ENCODE assay signal across 8 mouse cellular contexts in the genomic region with DNA sequence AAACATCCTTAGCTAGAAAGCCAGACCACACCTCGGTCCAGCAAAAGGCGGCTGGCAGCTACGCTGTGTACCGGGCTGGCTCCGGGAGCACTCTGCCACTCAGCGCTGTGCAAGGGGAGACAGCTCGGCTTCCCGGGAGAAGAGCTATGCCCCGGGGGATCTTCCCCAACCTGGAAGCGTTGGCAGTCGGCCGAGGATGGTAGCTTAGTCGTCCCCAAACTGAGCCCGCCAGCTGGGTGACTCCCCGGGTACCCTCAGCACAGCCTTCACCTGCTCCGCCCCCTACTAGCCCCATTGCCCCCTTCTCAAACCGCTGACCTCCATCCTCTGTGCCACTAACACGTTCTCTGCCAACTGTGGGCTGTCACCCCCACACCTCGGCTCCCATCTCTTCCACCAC. TPM values are rescaled to one million over a fixed set of nuclear protein-coding genes. Genes with fewer than 3 reads are reported as not detected.
DNase-seq lines count a peak whose midpoint lies in the region; ATAC-seq and TF ChIP-seq lines count a peak whose summit lies in the region.

No protein-coding gene starts in this region.

- ATAC-seq in embryonic facial prominence, embryonic 13.5 days (ENCODE audit: insufficient number of reproducible peaks, insufficient read depth, low FRiP score, low TSS enrichment, low read depth): no peak
- ATAC-seq in intestine, postnatal 0 days: 0 out of 2 replicates have a peak, but pooled peaks have one; percentile 26
- peak; percentile 22 for ATAC-seq in neural tube, embryonic 15.5 days (ENCODE audit: low FRiP score)

- H3K4me3 ChIP-seq in embryonic facial prominence, embryonic 13.5 days: peak overlapping the region; percentile 57
- peak overlapping the region; percentile 54 for H3K4me3 ChIP-seq in intestine, postnatal 0 days (ENCODE audit: low read depth, low read length)
- H3K4me3 ChIP-seq in neural tube, embryonic 15.5 days (replicated peaks): peak overlapping the region; percentile 65

- H3K4me1 ChIP-seq in embryonic facial prominence, embryonic 13.5 days: peaks cover 24% of the 10 kb centered on the region
- no peaks in the 10 kb centered on the region for H3K4me1 ChIP-seq in intestine, postnatal 0 days (replicated peaks; ENCODE audit: control insufficient read depth, insufficient read depth, low read length)
- H3K4me1 ChIP-seq in neural tube, embryonic 15.5 days: peaks cover 40% of the 10 kb centered on the region

- peak; percentile 31 to 36 for DNase-seq in left cerebral cortex, adult 18-20 months (ENCODE audit: low spot score in 2 of 2)
- DNase-seq in left cerebral cortex, adult 11 months (ENCODE audit: low spot score): no peak
- DNase-seq in ovary, postnatal 14 days (ENCODE audit: low spot score): no peak
- no peak for DNase-seq in gastrocnemius, postnatal 4 days (ENCODE audit: low spot score in 2 of 2)
- DNase-seq in gastrocnemius, adult 18-20 months (ENCODE audit: low spot score): no peak

- peak overlapping the region; percentile 88 for H3K4me2 ChIP-seq in embryonic facial prominence, embryonic 13.5 days
- H3K4me2 ChIP-seq in intestine, postnatal 0 days (replicated peaks; ENCODE audit: low read depth): peak overlapping the region; percentile 77
- peak overlapping the region; percentile 86 for H3K4me2 ChIP-seq in neural tube, embryonic 15.5 days

- no peak for TF ChIP-seq CTCF in intestine, postnatal 0 days (IDR thresholded peaks at IDR 0.05; ENCODE audit: low read depth)

- WGBS in embryonic facial prominence, embryonic 13.5 days: 2% methylated on average over 19 of the region's 19 CpGs
- WGBS in intestine, postnatal 0 days: 6% methylated on average over 19 of the region's 19 CpGs
- under 1% methylated on average over 18 of the region's 19 CpGs for WGBS in neural tube, embryonic 15.5 days

- peak overlapping the region; percentile 70 for H3K9ac ChIP-seq in embryonic facial prominence, embryonic 13.5 days
- H3K9ac ChIP-seq in intestine, postnatal 0 days (ENCODE audit: low read depth, low read length): no peak overlapping the region
- peak overlapping the region; percentile 75 for H3K9ac ChIP-seq in neural tube, embryonic 15.5 days (replicated peaks)

- peaks cover 68% of the 10 kb centered on the region for H3K27me3 ChIP-seq in embryonic facial prominence, embryonic 13.5 days
- H3K27me3 ChIP-seq in intestine, postnatal 0 days (replicated peaks; ENCODE audit: control insufficient read depth, insufficient read depth, low read length): peaks cover 52% of the 10 kb centered on the region
- peaks cover 15% of the 10 kb centered on the region; the same call in 1 of the 2 replicates for H3K27me3 ChIP-seq in neural tube, embryonic 15.5 days (replicated peaks)

- H3K9me3 ChIP-seq in embryonic facial prominence, embryonic 13.5 days: no peaks in the 10 kb centered on the region
- H3K9me3 ChIP-seq in intestine, postnatal 0 days (ENCODE audit: control insufficient read depth): no peaks in the 10 kb centered on the region
- no peaks in the 10 kb centered on the region for H3K9me3 ChIP-seq in neural tube, embryonic 15.5 days (replicated peaks)

- no peaks in the 10 kb centered on the region for H3K36me3 ChIP-seq in embryonic facial prominence, embryonic 13.5 days
- H3K36me3 ChIP-seq in intestine, postnatal 0 days (ENCODE audit: control insufficient read depth, insufficient read depth): no peaks in the 10 kb centered on the region
- H3K36me3 ChIP-seq in neural tube, embryonic 15.5 days: no peaks in the 10 kb centered on the region

- no peak overlapping the region for H3K27ac ChIP-seq in embryonic facial prominence, embryonic 13.5 days
- no peak overlapping the region for H3K27ac ChIP-seq in intestine, postnatal 0 days (ENCODE audit: low read depth, low read length)
- H3K27ac ChIP-seq in neural tube, embryonic 15.5 days (replicated peaks): peak overlapping the region; percentile 68

RNA-seq across cellular contexts. Expression of a gene that starts 0.6 kb away (rescaled TPM):
- total RNA-seq in left cerebral cortex, adult 18-20 months (2021): 10 to 100 TPM; 61.1 to 68.7 TPM
- 8.8 and 9.9 TPM in 2 replicates for polyA plus RNA-seq in embryonic facial prominence, embryonic 13.5 days (2015; fragmentation: Nextera tagmentation; extraction: Ambion mirVana)
- 4.2 and 4.3 TPM in 2 replicates for polyA plus RNA-seq in intestine, postnatal 0 days (2015; fragmentation: Nextera tagmentation; extraction: Ambion mirVana)
- 60.5 and 71.4 TPM in 2 replicates for polyA plus RNA-seq in neural tube, embryonic 15.5 days (2015; fragmentation: Nextera tagmentation; extraction: Ambion mirVana)
- total RNA-seq in gastrocnemius, postnatal 4 days (2021): under 1 TPM; 0.34 to 0.57 TPM
- under 1 TPM in 1 of 2 experiments, not detected in 1; 0.45 TPM for total RNA-seq in gastrocnemius, adult 18-20 months (2021)

Comparison
In these comparisons a context has a peak if more than half of its experiments do, and no peak if none do; other contexts are left out.
1. DNase-seq: peak in left cerebral cortex, adult 18-20 months (2 of 2); none in left cerebral cortex, adult 11 months (single experiment), ovary, postnatal 14 days (single experiment), gastrocnemius, postnatal 4 days (0 of 2) and gastrocnemius, adult 18-20 months (single experiment).
2. RNA of a gene that starts 0.6 kb away (total RNA-seq): 61.1 to 68.7 TPM in left cerebral cortex, adult 18-20 months; 0.34 to 0.57 TPM in gastrocnemius, postnatal 4 days and 0.45 TPM in gastrocnemius, adult 18-20 months; every median in the first group is over 10 times any median in the second.
3. Peak in every context shown above with its lines, with median percentiles within 50 percentile points of each other: H3K4me2 ChIP-seq and H3K4me3 ChIP-seq.